Mouse (Mus musculus) hindbrain, embryonic 15.5 days (tissue): ENCODE data around the gene Suox. TPM values are rescaled to one million over a fixed set of nuclear protein-coding genes. Genes with fewer than 3 reads are reported as not detected.

Experiments used
- ATAC-seq: fragments of 200-750 bp; cut with Nextera tagmentation; 2 replicates; pipeline ENCODE4 v1.8.0; 2017; ENCODE audit warnings: low read depth, moderate number of reproducible peaks, moderate TSS enrichment; ENCODE audit not compliant: low FRiP score
- H3K27ac ChIP-seq: fragments of 300-500 bp; sonication (generic); replicated peaks from 2 replicates; pipeline ENCODE4 v1.5.1; 2015; ENCODE audit warnings: mild to moderate bottlenecking, inconsistent platforms
- H3K27me3 ChIP-seq: fragments of 300-500 bp; sonication (generic); 2 replicates; pipeline ENCODE4 v1.6.1; 2015; ENCODE audit warnings: control low read depth, inconsistent platforms
- H3K36me3 ChIP-seq: fragments of 300-500 bp; sonication (generic); 2 replicates; pipeline ENCODE4 v1.6.1; 2015; ENCODE audit warnings: control low read depth, inconsistent platforms
- H3K4me1 ChIP-seq: fragments of 300-500 bp; sonication (generic); replicated peaks from 2 replicates; pipeline ENCODE4 v1.6.1; 2015; ENCODE audit warnings: control low read depth, inconsistent platforms
- H3K4me2 ChIP-seq: fragments of 300-500 bp; sonication (generic); 2 replicates; pipeline ENCODE4 v1.6.1; 2015; ENCODE audit warnings: moderate library complexity, mild to moderate bottlenecking, inconsistent platforms
- H3K4me3 ChIP-seq: fragments of 300-500 bp; sonication (generic); 2 replicates; pipeline ENCODE4 v1.5.1; 2015; ENCODE audit warnings: mild to moderate bottlenecking, inconsistent platforms
- H3K9ac ChIP-seq: fragments of 300-500 bp; sonication (generic); 2 replicates; pipeline ENCODE4 v1.6.1; 2015; ENCODE audit warnings: inconsistent platforms
- H3K9me3 ChIP-seq: fragments of 300-500 bp; sonication (generic); 2 replicates; pipeline ENCODE4 v1.6.1; 2016; ENCODE audit warnings: control low read depth, inconsistent platforms
- WGBS: fragments of 180-500 bp; shearing (Covaris S2); methylation state at CpG from one replicate; pipeline ENCODE4 v1.1.7; 2015; 5-methylcytosine and 5-hydroxymethylcytosine counted together
- polyA plus RNA-seq: library from polyadenylated mRNA; unstranded; fragments of >200 nt; fragmentation: Nextera tagmentation; extraction: Ambion mirVana; gene quantifications from 2 replicates; pipeline ENCODE4 v1.2.1, GENCODE M21; 2015

Gene Suox
- polyA plus RNA-seq, 1 experiment from 2014 or later = 14.5 TPM

GRCm38 (mm10) chr10:128621986-128622520 is 51.8 kb downstream of the Suox start:
- 74% methylated on average over 3 of the region's 3 CpGs for WGBS
- Histone ChIP-seq H3K4me2 (no peak overlapping the region), H3K27ac (no peak overlapping the region), H3K4me1 (peaks cover 9% of the 10 kb centered on the region), H3K27me3 (no peaks in the 10 kb centered on the region), H3K9me3 (no peaks in the 10 kb centered on the region), H3K9ac (no peak overlapping the region), H3K36me3 (peaks cover 24% of the 10 kb centered on the region), H3K4me3 (no peak overlapping the region)
- ATAC-seq = no peak

GRCm38 (mm10) chr10:128620241-128620640 is 53.6 kb downstream of the Suox start:
- H3K27me3 ChIP-seq = no peaks in the 10 kb centered on the region
- H3K4me2 ChIP-seq = no peak overlapping the region
- no peaks in the 10 kb centered on the region for H3K9me3 ChIP-seq
- no peak overlapping the region for H3K27ac ChIP-seq
- H3K4me1 ChIP-seq = peaks cover 5% of the 10 kb centered on the region
- peaks cover 24% of the 10 kb centered on the region for H3K36me3 ChIP-seq
- ATAC-seq = no peak
- no peak overlapping the region for H3K4me3 ChIP-seq
- no peak overlapping the region for H3K9ac ChIP-seq

Other genes with a start within 250 kb of the Suox start
- 167 and 177 TPM in 2 replicates for gene Smarcc2, start 214.8 kb downstream of the Suox start, polyA plus RNA-seq
- 944 and 959 TPM in 2 replicates for gene Myl6, start 179.9 kb downstream of the Suox start, polyA plus RNA-seq
- gene Myl6b, start 175.4 kb downstream of the Suox start, polyA plus RNA-seq = 5.7 and 6.5 TPM in 2 replicates
- 14.2 and 14.8 TPM in 2 replicates for gene Esyt1, start 148.2 kb downstream of the Suox start, polyA plus RNA-seq
- gene Zc3h10, start 126.3 kb downstream of the Suox start, polyA plus RNA-seq = 18.2 and 20.0 TPM in 2 replicates
- 2,263 and 2,497 TPM in 2 replicates for gene Rpl41, start 124.8 kb downstream of the Suox start, polyA plus RNA-seq
- 125 and 127 TPM in 2 replicates for gene Pa2g4, start 108.1 kb downstream of the Suox start, polyA plus RNA-seq
- 1.2 and 2.1 TPM in 2 replicates for gene Erbb3, start 84.4 kb downstream of the Suox start, polyA plus RNA-seq
- 359 and 409 TPM in 2 replicates for gene Rps26, start 47.3 kb downstream of the Suox start, polyA plus RNA-seq
- 15.1 and 18.3 TPM in 2 replicates for gene Ikzf4, start 28.1 kb downstream of the Suox start, polyA plus RNA-seq
- 113 and 121 TPM in 2 replicates for gene Rab5b, start 22.2 kb upstream of the Suox start, polyA plus RNA-seq
- gene Pmel, start 30.1 kb upstream of the Suox start, polyA plus RNA-seq = 0.62 and 1.1 TPM in 2 replicates
- gene Cdk2, start 31.0 kb upstream of the Suox start, polyA plus RNA-seq = 22.4 and 23.5 TPM in 2 replicates
- 7.7 and 8.9 TPM in 2 replicates for gene Dgka, start 70.8 kb upstream of the Suox start, polyA plus RNA-seq
- gene Pym1, start 73.8 kb upstream of the Suox start, polyA plus RNA-seq = 44.5 and 47.0 TPM in 2 replicates
- 0.73 and 0.98 TPM in 2 replicates for gene Mmp19, start 116.8 kb upstream of the Suox start, polyA plus RNA-seq
- 50.5 and 51.9 TPM in 2 replicates for gene Dnajc14, start 130.0 kb upstream of the Suox start, polyA plus RNA-seq
- gene Tmem198b, start 130.3 kb upstream of the Suox start, polyA plus RNA-seq = 17.0 and 19.9 TPM in 2 replicates
- gene Sarnp, start 143.3 kb upstream of the Suox start, polyA plus RNA-seq = 146 and 151 TPM in 2 replicates
- gene Ormdl2, start 147.6 kb upstream of the Suox start, polyA plus RNA-seq = 28.1 and 28.8 TPM in 2 replicates
- gene Gdf11, start 217.6 kb upstream of the Suox start, polyA plus RNA-seq = 8.6 and 8.9 TPM in 2 replicates
- gene Cd63, start 226.9 kb upstream of the Suox start, polyA plus RNA-seq = 262 and 274 TPM in 2 replicates
- gene Rdh5, start 248.8 kb upstream of the Suox start, polyA plus RNA-seq = 20.9 and 22.1 TPM in 2 replicates
- 266 and 268 TPM in 2 replicates for gene Bloc1s1, start 250.0 kb upstream of the Suox start, polyA plus RNA-seq